Mouse (Mus musculus) bone marrow macrophage, adult 2 months (primary cell): ENCODE measurements around the gene Cpa3.

Experiments
- CTCF ChIP-seq: IDR thresholded peaks from 2 replicates; pipeline ENCODE4 v1.5.1; 2012; ENCODE audit warnings: low read depth, mild to moderate bottlenecking, low read length, moderate library complexity
- POLR2A ChIP-seq: IDR thresholded peaks from 2 replicates; pipeline ENCODE4 v1.6.1; 2012; ENCODE audit warnings: mild to moderate bottlenecking, low read depth, low read length, borderline replicate concordance

DNA sequence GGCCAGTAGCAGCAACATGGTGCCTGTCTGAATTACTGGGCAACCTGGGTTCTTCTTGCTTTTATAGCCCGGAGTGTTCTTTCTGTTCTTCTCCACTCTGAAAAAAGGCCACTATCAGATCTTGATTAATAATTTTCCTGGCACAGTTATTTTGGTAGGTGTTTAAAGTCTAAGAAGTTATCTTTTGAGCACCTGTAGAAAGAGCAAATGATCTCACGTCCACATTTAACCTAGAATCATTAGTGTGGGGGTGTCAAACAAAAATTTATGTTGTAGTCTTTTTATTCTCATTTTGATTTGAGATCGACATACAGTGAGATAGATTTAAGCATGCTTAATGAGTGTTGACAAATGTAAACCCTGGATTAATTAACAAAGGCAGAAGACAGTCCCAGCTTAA is 33.7 kb upstream of the Cpa3 start, which contains the start of gene Cpb1:
- TF ChIP-seq CTCF (no peak), POLR2A (no peak)
